Mouse (Mus musculus): ENCODE results near the gene Mxra7. TPM values are rescaled to one million over a fixed set of nuclear protein-coding genes. Genes with fewer than 3 reads are reported as not detected.
"Not testable (repeated sequence)": the region's sequence is repeated elsewhere in the genome, so short reads cannot be mapped to it uniquely, and the experiment has no call there.

Mxra7 gene
- polyA plus RNA-seq, 1 experiment from 2014 or later: 33.6 TPM

DNA sequence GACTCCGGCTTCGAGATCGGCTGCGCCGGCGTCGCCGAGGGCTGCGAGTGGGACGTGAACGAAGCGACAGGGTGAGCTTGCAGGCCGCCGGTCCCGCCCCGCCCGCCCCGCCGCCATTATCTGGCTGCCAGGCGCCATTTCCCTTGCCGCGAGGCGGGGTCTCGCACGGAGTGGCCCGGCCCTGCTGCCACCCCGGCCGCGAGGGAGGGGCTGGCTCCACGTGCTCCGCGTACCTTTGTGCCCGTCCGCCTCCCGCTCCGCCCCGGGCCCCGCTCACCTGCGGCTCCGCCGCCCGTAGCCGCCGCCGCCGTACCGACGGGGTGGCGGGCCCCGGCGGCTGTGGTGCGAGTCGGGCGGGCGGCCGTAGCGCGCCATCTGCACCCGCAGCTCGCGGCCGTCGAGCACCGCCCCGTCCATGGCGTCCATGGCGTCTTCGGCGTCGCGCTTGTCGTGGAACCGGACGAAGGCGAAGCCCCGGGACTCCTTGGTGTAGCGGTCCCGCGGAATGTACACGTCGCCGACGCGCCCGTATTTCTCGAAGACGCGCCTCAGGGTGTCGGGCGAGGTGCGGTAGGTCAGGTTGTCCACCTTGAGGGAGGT is 24.5 kb upstream of the Mxra7 start, which contains the start of gene Mfsd11:
Mfsd11 (plus strand) TSS at position 150 of the 600 bp plus-strand sequence.
- peak within 1 kb of the TSS; percentile 93 for H3K4me3 ChIP-seq (ENCODE audit: low read depth, low read length)
- peak; percentile 58 for ATAC-seq
- H3K27ac ChIP-seq (ENCODE audit: low read depth, low read length): peak within 1 kb of the TSS; percentile 97
- no peaks in the 10 kb centered on the region for H3K4me1 ChIP-seq (replicated peaks; ENCODE audit: control insufficient read depth, insufficient read depth, low read length)
- no peak for TF ChIP-seq CTCF (IDR thresholded peaks at IDR 0.05; ENCODE audit: low read depth)
- WGBS: under 1% methylated on average over 79 of the region's 91 CpGs
- peak within 1 kb of the TSS; percentile 96 for H3K9ac ChIP-seq (ENCODE audit: low read depth, low read length)
- H3K27me3 ChIP-seq (replicated peaks; ENCODE audit: control insufficient read depth, insufficient read depth, low read length): no peaks in the 10 kb centered on the region
- peaks cover 29% of the 10 kb centered on the region for H3K36me3 ChIP-seq (ENCODE audit: control insufficient read depth, insufficient read depth)
- H3K4me2 ChIP-seq (replicated peaks; ENCODE audit: low read depth): peak within 1 kb of the TSS; percentile 72
- H3K9me3 ChIP-seq (ENCODE audit: control insufficient read depth): no peaks in the 10 kb centered on the region

DNA sequence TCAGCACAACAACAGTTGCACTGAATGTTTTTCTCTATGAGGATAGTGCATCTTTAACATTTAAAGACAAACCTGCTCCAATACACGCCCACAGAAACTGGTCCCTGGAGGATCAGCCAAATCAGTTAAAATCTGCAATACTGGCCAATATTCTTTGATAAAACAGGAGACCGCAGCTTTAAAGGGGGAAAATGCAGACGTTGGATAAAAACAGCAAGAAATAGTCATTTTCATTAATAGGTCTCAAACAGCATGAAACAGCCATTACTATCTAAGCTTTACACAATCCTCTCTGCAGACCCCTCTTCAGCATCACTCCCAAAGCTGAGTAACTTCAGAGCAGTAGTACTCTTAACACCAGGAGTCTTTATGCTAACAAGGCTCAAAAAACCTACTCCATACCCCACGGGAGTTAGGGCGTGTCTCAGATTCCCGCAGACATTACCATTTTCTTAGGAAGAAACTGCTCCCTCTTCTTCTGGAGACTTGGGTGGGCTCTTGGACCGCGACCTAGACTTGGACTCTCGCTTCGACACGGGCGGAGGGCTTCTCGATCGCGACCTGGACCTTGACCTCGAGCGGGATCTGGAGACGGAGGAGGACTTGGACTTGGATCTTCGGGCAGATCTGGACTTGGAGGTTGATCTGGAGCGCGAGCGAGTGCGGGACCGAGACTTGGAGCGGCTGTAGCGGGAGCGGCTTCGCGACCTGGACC is 23.9 kb upstream of the Mxra7 start:
- Histone ChIP-seq H3K27me3 (replicated peaks; ENCODE audit: control insufficient read depth, insufficient read depth, low read length) (no peaks in the 10 kb centered on the region), H3K36me3 (ENCODE audit: control insufficient read depth, insufficient read depth) (peaks cover 29% of the 10 kb centered on the region), H3K9ac (ENCODE audit: low read depth, low read length) (peak overlapping the region; percentile 96), H3K27ac (ENCODE audit: low read depth, low read length) (peak overlapping the region; percentile 97), H3K4me3 (ENCODE audit: low read depth, low read length) (peak overlapping the region; percentile 93), H3K4me1 (replicated peaks; ENCODE audit: control insufficient read depth, insufficient read depth, low read length) (no peaks in the 10 kb centered on the region), H3K9me3 (ENCODE audit: control insufficient read depth) (no peaks in the 10 kb centered on the region), H3K4me2 (replicated peaks; ENCODE audit: low read depth) (peak overlapping the region; percentile 72)
- peak; percentile 9 for ATAC-seq
- TF ChIP-seq CTCF (IDR thresholded peaks at IDR 0.05; ENCODE audit: low read depth): no peak
- under 1% methylated on average over 28 of the region's 29 CpGs for WGBS

DNA sequence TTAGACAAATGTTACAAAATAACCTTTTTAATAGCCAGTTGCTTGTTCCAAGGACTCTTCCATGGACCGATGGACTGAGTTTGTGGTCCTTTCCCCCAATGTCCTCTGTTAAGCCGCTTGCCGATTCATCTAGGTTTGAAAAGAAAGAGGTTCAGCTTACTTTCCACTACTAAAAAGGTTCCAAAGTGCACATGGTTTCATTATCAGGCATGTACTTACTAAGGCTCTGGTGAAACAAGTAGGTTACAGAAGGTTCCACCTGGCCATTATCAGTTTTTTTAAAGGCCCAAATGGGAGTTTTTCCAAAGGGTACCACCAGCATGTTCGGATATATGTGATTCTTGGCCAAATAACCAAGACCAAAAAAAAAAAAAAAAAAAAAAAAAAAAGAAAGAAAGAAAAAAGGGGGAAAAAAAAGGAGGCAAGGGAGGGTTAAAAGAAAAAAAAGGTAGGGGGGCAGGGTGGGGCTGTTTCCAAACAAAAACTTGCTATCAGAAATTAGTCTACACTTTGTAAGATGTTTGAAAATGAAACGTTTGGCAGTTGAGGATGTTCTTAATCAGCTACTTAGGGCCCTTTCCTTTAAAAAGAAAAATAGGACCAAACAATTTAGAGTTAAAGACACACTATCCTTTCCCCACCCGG is 23.1 kb upstream of the Mxra7 start:
- Histone ChIP-seq H3K4me1 (replicated peaks; ENCODE audit: control insufficient read depth, insufficient read depth, low read length) (no peaks in the 10 kb centered on the region), H3K27ac (ENCODE audit: low read depth, low read length) (no peak overlapping the region; the same call in 1 of the 2 replicates), H3K4me3 (ENCODE audit: low read depth, low read length) (peak overlapping the region; percentile 93), H3K36me3 (ENCODE audit: control insufficient read depth, insufficient read depth) (peaks cover 29% of the 10 kb centered on the region), H3K9ac (ENCODE audit: low read depth, low read length) (peak overlapping the region; percentile 96), H3K27me3 (replicated peaks; ENCODE audit: control insufficient read depth, insufficient read depth, low read length) (no peaks in the 10 kb centered on the region), H3K9me3 (ENCODE audit: control insufficient read depth) (no peaks in the 10 kb centered on the region), H3K4me2 (replicated peaks; ENCODE audit: low read depth) (peak overlapping the region; percentile 72)
- 14% methylated on average over 6 of the region's 6 CpGs for WGBS
- ATAC-seq: no peak
- no peak for TF ChIP-seq CTCF (IDR thresholded peaks at IDR 0.05; ENCODE audit: low read depth)

DNA sequence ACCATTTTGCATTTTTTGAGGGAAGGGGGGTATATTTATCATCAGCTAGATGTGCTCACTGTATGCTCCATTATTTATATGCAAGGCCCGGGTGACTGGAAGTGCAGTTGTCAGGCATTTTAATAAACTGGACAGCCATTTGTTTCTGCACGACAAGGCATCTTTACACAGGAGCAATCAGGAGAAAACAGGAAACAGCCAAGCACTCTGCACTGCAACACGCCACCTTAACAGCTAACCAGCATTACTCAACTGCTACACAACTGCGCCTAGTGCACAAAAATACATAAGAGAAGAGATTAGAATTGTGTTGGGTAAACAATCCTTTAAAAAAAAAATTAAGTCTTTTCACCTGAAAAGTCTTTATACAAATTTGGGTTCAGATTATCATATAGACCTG is 22.2 kb upstream of the Mxra7 start:
- Histone ChIP-seq H3K9ac (ENCODE audit: low read depth, low read length) (no peak overlapping the region), H3K36me3 (ENCODE audit: control insufficient read depth, insufficient read depth) (peaks cover 29% of the 10 kb centered on the region; the same call in 1 of the 2 replicates), H3K9me3 (ENCODE audit: control insufficient read depth) (no peaks in the 10 kb centered on the region), H3K27me3 (replicated peaks; ENCODE audit: control insufficient read depth, insufficient read depth, low read length) (no peaks in the 10 kb centered on the region), H3K4me1 (replicated peaks; ENCODE audit: control insufficient read depth, insufficient read depth, low read length) (no peaks in the 10 kb centered on the region), H3K4me2 (replicated peaks; ENCODE audit: low read depth) (peak overlapping the region; percentile 72), H3K27ac (ENCODE audit: low read depth, low read length) (no peak overlapping the region), H3K4me3 (ENCODE audit: low read depth, low read length) (peak overlapping the region; percentile 93; the same call in 1 of the 2 replicates)
- TF ChIP-seq CTCF (IDR thresholded peaks at IDR 0.05; ENCODE audit: low read depth): no peak
- ATAC-seq: no peak
- WGBS: 27% methylated on average over 4 of the region's 4 CpGs

DNA sequence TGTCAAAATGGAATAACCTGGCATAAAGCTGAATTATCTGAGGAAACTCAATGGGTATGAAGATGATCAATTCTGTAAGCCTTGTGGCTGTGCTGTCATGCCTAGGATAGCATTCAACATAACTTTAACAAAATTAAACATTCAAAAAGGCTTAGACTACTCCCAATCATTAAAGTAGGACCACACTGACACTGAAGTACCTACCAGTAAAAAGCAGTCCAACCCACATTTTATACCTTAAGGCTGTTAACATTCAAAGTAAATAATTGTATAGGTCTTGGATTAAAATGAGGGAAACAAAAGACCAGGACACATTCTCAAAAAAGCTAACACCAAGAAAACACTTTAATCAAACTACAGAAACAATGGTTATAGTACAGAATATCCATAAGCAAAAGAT is 21.7 kb upstream of the Mxra7 start:
- Histone ChIP-seq H3K4me1 (replicated peaks; ENCODE audit: control insufficient read depth, insufficient read depth, low read length) (no peaks in the 10 kb centered on the region), H3K36me3 (ENCODE audit: control insufficient read depth, insufficient read depth) (peaks cover 29% of the 10 kb centered on the region; the same call in 1 of the 2 replicates), H3K9ac (ENCODE audit: low read depth, low read length) (no peak overlapping the region), H3K27me3 (replicated peaks; ENCODE audit: control insufficient read depth, insufficient read depth, low read length) (no peaks in the 10 kb centered on the region), H3K4me2 (replicated peaks; ENCODE audit: low read depth) (peak overlapping the region; percentile 72; the same call in 1 of the 2 replicates), H3K27ac (ENCODE audit: low read depth, low read length) (no peak overlapping the region), H3K9me3 (ENCODE audit: control insufficient read depth) (no peaks in the 10 kb centered on the region), H3K4me3 (ENCODE audit: low read depth, low read length) (no peak overlapping the region)
- no peak for TF ChIP-seq CTCF (IDR thresholded peaks at IDR 0.05; ENCODE audit: low read depth)
- no peak for ATAC-seq

DNA sequence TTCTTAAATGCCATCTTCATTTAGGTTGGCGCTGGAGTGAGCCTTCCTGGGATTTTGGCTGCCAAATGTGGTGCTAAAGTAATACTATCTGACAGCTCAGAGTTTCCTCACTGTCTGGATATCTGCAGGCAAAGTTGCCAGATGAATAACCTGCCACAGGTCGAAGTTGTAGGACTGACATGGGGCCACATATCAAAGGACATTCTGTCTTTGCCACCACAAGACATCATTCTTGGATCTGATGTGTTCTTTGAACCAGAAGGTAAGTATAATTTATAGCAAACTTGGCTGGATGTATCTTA is 21.0 kb upstream of the Mxra7 start:
- H3K9ac ChIP-seq (ENCODE audit: low read depth, low read length); H3K4me2 ChIP-seq (replicated peaks; ENCODE audit: low read depth); H3K27ac ChIP-seq (ENCODE audit: low read depth, low read length); H3K4me3 ChIP-seq (ENCODE audit: low read depth, low read length); ATAC-seq; H3K4me1 ChIP-seq (replicated peaks; ENCODE audit: control insufficient read depth, insufficient read depth, low read length); H3K27me3 ChIP-seq (replicated peaks; ENCODE audit: control insufficient read depth, insufficient read depth, low read length); H3K9me3 ChIP-seq (ENCODE audit: control insufficient read depth): not testable (repeated sequence)
- peaks cover 29% of the 10 kb centered on the region; the same call in 1 of the 2 replicates for H3K36me3 ChIP-seq (ENCODE audit: control insufficient read depth, insufficient read depth)
- WGBS: 56% methylated on average over 2 of the region's 2 CpGs

Measured in intestine, postnatal 0 days (tissue).